Mouse (Mus musculus): ENCODE results near the gene Brd7. TPM values are rescaled to one million over a fixed set of nuclear protein-coding genes. Genes with fewer than 3 reads are reported as not detected.

Brd7 gene
- polyA plus RNA-seq, 1 experiment = 32.4 TPM

- DNase-seq (ENCODE audit: low read depth) = no peak
These were observed 51.7 kb downstream of the Brd7 start for GRCm38 (mm10) chr8:88310286-88310685.

GRCm38 (mm10) chr8:88309881-88310280 lies 52.1 kb downstream of the Brd7 start:
- DNase-seq (ENCODE audit: low read depth) = no peak

- no peak for DNase-seq (ENCODE audit: low read depth)
These were observed 52.6 kb downstream of the Brd7 start for GRCm38 (mm10) chr8:88309274-88309873.

GRCm38 (mm10) chr8:88307736-88308135 lies 54.3 kb downstream of the Brd7 start:
- no peak for DNase-seq (ENCODE audit: low read depth)

GRCm38 (mm10) chr8:88306511-88306910 lies 55.5 kb downstream of the Brd7 start:
- DNase-seq (ENCODE audit: low read depth) = no peak

- no peak for DNase-seq (ENCODE audit: low read depth)
These were observed 56.2 kb downstream of the Brd7 start for GRCm38 (mm10) chr8:88305814-88306213.

- no peak for DNase-seq (ENCODE audit: low read depth)
These were observed 60.2 kb downstream of the Brd7 start for GRCm38 (mm10) chr8:88301589-88302437.

GRCm38 (mm10) chr8:88299907-88300603 lies 61.9 kb downstream of the Brd7 start:
- DNase-seq (ENCODE audit: low read depth) = no peak

GRCm38 (mm10) chr8:88298733-88299103 lies 63.3 kb downstream of the Brd7 start:
- DNase-seq (ENCODE audit: low read depth) = no peak

- no peak for DNase-seq (ENCODE audit: low read depth)
These were observed 63.8 kb downstream of the Brd7 start for GRCm38 (mm10) chr8:88297976-88298732.

- no peak for DNase-seq (ENCODE audit: low read depth)
These were observed 67.0 kb downstream of the Brd7 start for GRCm38 (mm10) chr8:88294977-88295376.

GRCm38 (mm10) chr8:88293590-88294356 lies 68.2 kb downstream of the Brd7 start:
- DNase-seq (ENCODE audit: low read depth) = no peak

- no peak for DNase-seq (ENCODE audit: low read depth)
These were observed 69.1 kb downstream of the Brd7 start for GRCm38 (mm10) chr8:88292926-88293325.

- DNase-seq (ENCODE audit: low read depth) = no peak
These were observed 70.7 kb downstream of the Brd7 start for GRCm38 (mm10) chr8:88291305-88291690.

GRCm38 (mm10) chr8:88290326-88291304 lies 71.4 kb downstream of the Brd7 start:
- no peak for DNase-seq (ENCODE audit: low read depth)

GRCm38 (mm10) chr8:88289901-88290300 lies 72.1 kb downstream of the Brd7 start:
- no peak for DNase-seq (ENCODE audit: low read depth)

- DNase-seq (ENCODE audit: low read depth) = no peak
These were observed 73.3 kb downstream of the Brd7 start for GRCm38 (mm10) chr8:88288622-88289242.

- no peak for DNase-seq (ENCODE audit: low read depth)
These were observed 75.5 kb downstream of the Brd7 start for GRCm38 (mm10) chr8:88286421-88286960.
